Mouse (Mus musculus) layer of hippocampus, adult 9-11 months (tissue): ENCODE data around the gene Arid1b.

Experiments
- DNase-seq: peaks from one replicate; pipeline ENCODE4 v3.0.0; 2022

The Arid1b gene

DNA sequence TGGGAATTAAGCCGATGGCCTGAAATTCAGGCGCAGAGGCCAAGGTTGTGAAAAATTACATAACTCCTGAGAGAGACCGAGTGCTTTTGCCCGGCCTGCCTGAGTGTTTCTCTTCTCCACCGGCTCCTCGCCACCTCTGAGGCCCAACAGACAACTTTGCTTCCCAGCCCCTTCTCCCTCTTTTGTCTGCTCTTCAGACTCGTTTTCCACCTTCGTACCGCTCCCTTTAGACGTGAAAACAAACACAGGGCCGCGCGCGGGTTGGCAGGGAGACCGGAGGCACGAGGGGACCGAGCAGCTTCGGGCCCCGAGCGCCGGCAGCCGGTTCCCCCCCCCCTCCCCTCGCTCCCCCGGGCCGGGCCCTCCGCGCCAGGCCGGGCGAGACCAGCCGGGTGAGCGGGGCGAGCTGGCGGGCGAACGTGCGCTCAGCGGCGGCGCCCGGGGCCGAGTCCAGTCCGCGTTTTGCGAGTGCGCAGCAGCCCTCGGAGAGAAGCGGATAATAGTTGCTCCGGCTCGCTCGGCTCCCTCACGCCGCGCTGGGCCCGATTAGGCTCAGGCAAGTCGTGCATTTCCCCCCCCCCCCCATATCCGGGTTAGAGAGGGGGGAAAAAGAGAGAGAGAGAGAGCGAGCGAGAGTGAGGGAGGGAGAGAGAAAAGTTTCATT lies at the start of gene Arid1b:
Arid1b (plus strand) TSS at position 493 of the 664 bp plus-strand sequence.
- DNase-seq, result peak; percentile 70

GRCm38 (mm10) chr17:4945311-4945751 lies 48.8 kb upstream of the Arid1b start:
- no peak for DNase-seq

GRCm38 (mm10) chr17:4945871-4946331 lies 48.2 kb upstream of the Arid1b start:
- peak; percentile 5 for DNase-seq

- no peak for DNase-seq
Observed at GRCm38 (mm10) chr17:4946421-4946974, 47.6 kb upstream of the Arid1b start.

DNA sequence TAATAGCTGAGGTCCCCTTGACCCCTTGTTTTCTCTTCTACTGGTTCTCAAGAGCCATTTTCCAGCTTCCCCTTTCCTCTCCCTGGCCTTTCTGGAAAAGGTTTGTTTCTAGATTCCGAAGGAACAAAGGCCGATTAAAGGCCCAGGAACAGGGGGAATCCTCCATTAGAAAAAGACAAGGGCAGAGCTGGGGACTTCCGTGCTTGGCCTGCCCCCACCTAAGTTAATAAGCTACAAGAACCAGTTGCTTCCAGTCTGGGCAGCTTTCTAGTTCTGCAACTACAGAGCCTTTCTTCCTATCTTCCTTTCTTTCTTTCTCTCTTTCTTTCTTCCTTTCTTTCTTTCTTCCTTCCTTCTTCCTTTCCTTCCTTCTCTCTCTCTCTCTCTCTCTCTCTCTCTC lies 47.1 kb upstream of the Arid1b start:
- DNase-seq, result no peak

DNA sequence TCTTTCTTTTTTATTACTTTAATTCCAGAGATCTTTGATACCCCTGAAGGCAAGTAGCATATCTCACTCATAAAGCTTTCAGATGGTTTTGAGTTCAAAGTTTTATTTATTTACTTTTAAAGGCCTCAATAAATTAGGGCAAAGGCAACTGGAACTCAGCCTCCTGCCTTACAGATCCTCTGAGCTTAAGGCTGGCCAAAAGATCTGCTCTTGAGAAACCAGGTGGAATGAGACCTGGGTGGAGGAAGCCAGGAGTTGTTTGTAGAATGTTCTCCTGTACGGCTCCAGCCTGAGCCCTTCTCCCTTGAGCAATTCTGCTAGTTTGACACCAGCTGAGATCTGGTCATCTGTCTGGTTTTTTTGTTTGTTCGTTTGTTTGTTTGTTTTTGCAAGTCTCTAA lies 46.7 kb upstream of the Arid1b start:
- no peak for DNase-seq

- no peak for DNase-seq
Observed at GRCm38 (mm10) chr17:4948501-4948900, 45.6 kb upstream of the Arid1b start.

- no peak for DNase-seq
Observed at GRCm38 (mm10) chr17:4954431-4954830, 39.7 kb upstream of the Arid1b start.

DNA sequence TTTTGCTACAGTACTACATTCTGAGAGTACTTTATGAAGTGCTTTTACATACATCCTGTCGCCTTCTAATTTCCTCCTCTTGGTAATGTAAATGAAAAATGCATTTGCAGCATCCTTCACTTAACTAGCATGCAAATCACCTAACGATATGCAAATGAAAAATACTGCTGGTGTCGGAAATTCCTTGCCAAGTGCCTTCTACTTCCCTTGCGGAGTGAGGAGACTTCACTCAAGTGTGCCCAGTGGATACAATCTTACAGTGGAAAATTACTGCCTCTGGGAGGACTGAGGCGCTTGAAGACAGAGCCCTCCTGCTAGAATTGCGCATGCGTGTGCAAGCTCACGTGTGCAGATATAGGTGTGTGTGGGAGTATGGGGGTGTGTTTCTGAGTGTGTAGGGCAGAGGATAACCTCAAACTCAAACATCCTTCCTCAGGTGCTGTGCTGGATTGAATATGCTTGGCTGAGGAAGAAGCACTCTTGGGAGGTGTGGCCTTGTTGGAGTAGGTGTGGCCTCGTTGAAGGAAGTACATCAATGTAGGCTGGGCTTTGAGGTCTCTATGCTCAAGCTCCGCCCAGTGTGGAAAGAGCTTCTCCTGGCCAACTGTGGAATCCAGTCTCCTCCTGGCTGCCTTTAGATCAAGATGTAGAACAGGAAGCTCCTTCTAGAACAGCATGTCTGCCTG lies 29.8 kb upstream of the Arid1b start:
- DNase-seq, result no peak

DNA sequence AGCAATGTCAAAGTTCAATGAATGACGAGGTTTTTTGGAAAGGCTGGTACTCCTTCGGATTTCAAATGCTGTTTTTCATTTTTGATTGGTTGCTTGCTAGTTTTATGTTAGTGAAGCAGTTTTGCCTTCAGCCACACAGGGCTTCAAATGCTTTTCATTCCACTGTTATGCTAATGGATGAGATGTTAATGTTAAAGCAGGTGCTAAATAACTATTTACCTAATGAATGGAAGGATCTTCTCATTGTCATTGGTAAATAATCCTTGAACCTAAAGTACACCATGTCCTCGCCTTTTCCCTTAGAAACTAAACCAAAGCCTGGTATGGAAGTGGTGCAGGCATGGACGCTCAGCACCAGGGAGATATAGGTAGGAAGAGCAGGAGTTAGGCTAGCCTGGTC lies 26.9 kb upstream of the Arid1b start:
- no peak for DNase-seq

- DNase-seq, result no peak
Observed at GRCm38 (mm10) chr17:4968035-4968434, 26.1 kb upstream of the Arid1b start.

DNA sequence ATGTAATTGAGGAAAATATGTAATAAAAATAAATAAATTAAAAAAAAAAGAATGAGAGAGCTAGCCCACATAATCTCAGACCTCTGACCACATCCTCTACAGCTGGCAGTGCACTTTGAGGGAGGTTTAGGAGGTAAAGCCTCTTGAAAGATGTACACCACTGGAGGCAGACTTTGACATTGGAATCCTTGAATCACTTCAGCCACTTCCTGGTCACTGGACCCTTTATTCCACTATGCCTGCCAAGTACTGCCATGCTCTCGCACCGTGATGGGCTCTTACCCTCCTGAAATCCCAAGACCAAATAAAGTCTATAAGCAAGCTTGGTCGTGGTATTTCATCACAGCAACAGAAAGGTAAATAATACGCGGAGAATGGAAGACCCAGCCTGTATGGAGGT lies 25.3 kb upstream of the Arid1b start:
- no peak for DNase-seq

- no peak for DNase-seq
Observed at GRCm38 (mm10) chr17:4972261-4972660, 21.9 kb upstream of the Arid1b start.

GRCm38 (mm10) chr17:4974736-4975135 lies 19.4 kb upstream of the Arid1b start:
- peak; percentile 45 for DNase-seq

GRCm38 (mm10) chr17:4980151-4980550 lies 14.0 kb upstream of the Arid1b start:
- no peak for DNase-seq

GRCm38 (mm10) chr17:4982819-4983218 lies 11.3 kb upstream of the Arid1b start:
- no peak for DNase-seq

GRCm38 (mm10) chr17:4984691-4985090 lies 9.4 kb upstream of the Arid1b start:
- no peak for DNase-seq

GRCm38 (mm10) chr17:4990911-4991560 lies 3.1 kb upstream of the Arid1b start:
- DNase-seq, result no peak

- DNase-seq, result no peak
Observed at GRCm38 (mm10) chr17:4991600-4991999, 2.5 kb upstream of the Arid1b start.

- no peak for DNase-seq
Observed at GRCm38 (mm10) chr17:4993497-4993839, 664 bp upstream of the Arid1b start.

DNA sequence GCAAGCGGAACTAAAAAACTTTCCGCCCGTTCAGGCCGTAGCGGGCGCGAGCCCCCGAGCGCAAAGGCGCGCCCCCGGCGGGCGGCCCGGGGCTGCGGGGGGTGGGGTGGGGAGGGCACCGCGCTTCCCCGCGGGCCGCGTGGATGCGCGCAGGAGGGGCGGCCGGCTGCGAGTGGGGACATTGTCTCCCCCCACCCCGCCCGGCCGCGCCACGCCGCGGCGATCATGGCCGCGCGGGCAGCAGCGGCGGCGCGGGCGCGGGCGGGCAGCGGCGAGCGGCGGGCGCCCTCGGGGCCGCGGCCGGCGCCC lies 326 bp downstream of the Arid1b start:
- no peak for DNase-seq

GRCm38 (mm10) chr17:4994813-4995560 lies 855 bp downstream of the Arid1b start:
- peak; percentile 58 for DNase-seq

- peak; percentile 83 for DNase-seq
Observed at GRCm38 (mm10) chr17:4995561-4996051, 1.5 kb downstream of the Arid1b start.
